Mouse (Mus musculus) intestine, embryonic 16.5 days (tissue): ENCODE measurements around the gene Cdca8. TPM values are rescaled to one million over a fixed set of nuclear protein-coding genes. Genes with fewer than 3 reads are reported as not detected.
A peak's percentile ranks its signal among the peaks of the same experiment; 100 is the strongest.

ENCODE experiments used
- ATAC-seq: fragments of 200-750 bp; cut with Nextera tagmentation; 2 replicates; pipeline ENCODE4 v1.8.0; 2017; ENCODE audit warnings: moderate TSS enrichment, moderate library complexity
- H3K27ac ChIP-seq: fragments of 300-500 bp; sonication (generic); 2 replicates; pipeline ENCODE4 v1.5.1; 2014; ENCODE audit warnings: mild to moderate bottlenecking, low read length
- H3K27me3 ChIP-seq: fragments of 300-500 bp; sonication (generic); replicated peaks from 2 replicates; pipeline ENCODE4 v1.6.1; 2014; ENCODE audit warnings: low read length, control low read depth, mixed read lengths; ENCODE audit not compliant: control insufficient read depth, insufficient read depth
- H3K36me3 ChIP-seq: fragments of 300-500 bp; sonication (generic); 2 replicates; pipeline ENCODE4 v1.6.1; 2014; ENCODE audit warnings: low read length, control low read depth; ENCODE audit not compliant: control insufficient read depth, insufficient read depth
- H3K4me1 ChIP-seq: fragments of 300-500 bp; sonication (generic); 2 replicates; pipeline ENCODE4 v1.6.1; 2014; ENCODE audit warnings: low read length, control low read depth, mixed read lengths; ENCODE audit not compliant: control insufficient read depth, insufficient read depth
- H3K4me2 ChIP-seq: fragments of 300-500 bp; sonication (generic); 2 replicates; pipeline ENCODE4 v1.6.1; 2014; ENCODE audit warnings: low read depth, low read length, control low read depth
- H3K4me3 ChIP-seq: fragments of 300-500 bp; sonication (generic); 2 replicates; pipeline ENCODE4 v1.5.1; 2014; ENCODE audit warnings: mild to moderate bottlenecking, low read length
- H3K9ac ChIP-seq: fragments of 300-500 bp; sonication (generic); 2 replicates; pipeline ENCODE4 v1.6.1; 2014; ENCODE audit warnings: low read depth, low read length
- H3K9me3 ChIP-seq: fragments of 300-500 bp; sonication (generic); 2 replicates; pipeline ENCODE4 v1.6.1; 2016; ENCODE audit warnings: low read length, control low read depth; ENCODE audit not compliant: control insufficient read depth
- WGBS: fragments of 180-500 bp; shearing (Covaris S2); extraction: QIAGEN DNeasy Blood & Tissue Kit; methylation state at CpG from one replicate; pipeline ENCODE4 v1.1.7; 2014; 5-methylcytosine and 5-hydroxymethylcytosine counted together
- polyA plus RNA-seq: library from polyadenylated mRNA; unstranded; fragments of >200 nt; fragmentation: Nextera tagmentation; extraction: Ambion mirVana; gene quantifications from 2 replicates; pipeline ENCODE4 v1.2.1, GENCODE M21; 2015

Cdca8 gene
- polyA plus RNA-seq, 1 experiment from 2014 or later = 126 TPM

GRCm38 (mm10) chr4:124893769-124894168 is 45.3 kb downstream of the Cdca8 start:
- Histone ChIP-seq H3K4me1 (peaks cover 6% of the 10 kb centered on the region), H3K36me3 (no peaks in the 10 kb centered on the region), H3K4me3 (no peak overlapping the region), H3K9ac (no peak overlapping the region), H3K4me2 (no peak overlapping the region), H3K9me3 (no peaks in the 10 kb centered on the region), H3K27me3 (peaks cover 35% of the 10 kb centered on the region), H3K27ac (no peak overlapping the region)
- no peak for ATAC-seq
- 31% methylated on average over 6 of the region's 6 CpGs for WGBS

- H3K36me3 ChIP-seq = no peaks in the 10 kb centered on the region
- no peaks in the 10 kb centered on the region for H3K9me3 ChIP-seq
- peaks cover 39% of the 10 kb centered on the region for H3K27me3 ChIP-seq
- WGBS = 77% methylated on average over 5 of the region's 5 CpGs
- H3K4me3 ChIP-seq = no peak overlapping the region
- no peak for ATAC-seq
- peaks cover 6% of the 10 kb centered on the region for H3K4me1 ChIP-seq
- no peak overlapping the region for H3K9ac ChIP-seq
- H3K4me2 ChIP-seq = no peak overlapping the region
- no peak overlapping the region for H3K27ac ChIP-seq
These were observed 48.3 kb downstream of the Cdca8 start for GRCm38 (mm10) chr4:124890831-124891230.

GRCm38 (mm10) chr4:124889935-124890334 is 49.2 kb downstream of the Cdca8 start:
- H3K9me3 ChIP-seq = no peaks in the 10 kb centered on the region
- no peak overlapping the region for H3K4me2 ChIP-seq
- no peak overlapping the region for H3K4me3 ChIP-seq
- WGBS = 83% methylated on average over 2 of the region's 2 CpGs
- H3K27me3 ChIP-seq = peaks cover 32% of the 10 kb centered on the region
- no peak overlapping the region for H3K9ac ChIP-seq
- H3K4me1 ChIP-seq = peaks cover 6% of the 10 kb centered on the region
- ATAC-seq = no peak
- H3K36me3 ChIP-seq = no peaks in the 10 kb centered on the region
- no peak overlapping the region for H3K27ac ChIP-seq

GRCm38 (mm10) chr4:124888702-124889101 is 50.4 kb downstream of the Cdca8 start:
- no peak overlapping the region for H3K4me3 ChIP-seq
- no peaks in the 10 kb centered on the region for H3K9me3 ChIP-seq
- H3K9ac ChIP-seq = no peak overlapping the region
- H3K4me1 ChIP-seq = no peaks in the 10 kb centered on the region
- no peak overlapping the region for H3K27ac ChIP-seq
- H3K4me2 ChIP-seq = no peak overlapping the region
- no peaks in the 10 kb centered on the region for H3K36me3 ChIP-seq
- no peak for ATAC-seq
- H3K27me3 ChIP-seq = peaks cover 25% of the 10 kb centered on the region
- 69% methylated on average over 7 of the region's 7 CpGs for WGBS

- Histone ChIP-seq H3K9me3 (no peaks in the 10 kb centered on the region), H3K4me1 (peaks cover 5% of the 10 kb centered on the region; the same call in 1 of the 2 replicates), H3K4me3 (no peak overlapping the region), H3K27me3 (peaks cover 43% of the 10 kb centered on the region), H3K4me2 (peak overlapping the region; percentile 50; the same call in 1 of the 2 replicates), H3K27ac (no peak overlapping the region), H3K36me3 (no peaks in the 10 kb centered on the region), H3K9ac (no peak overlapping the region)
- no peak for ATAC-seq
- WGBS = 2% methylated on average over 37 of the region's 37 CpGs
These were observed 56.9 kb downstream of the Cdca8 start for GRCm38 (mm10) chr4:124882151-124882729.

GRCm38 (mm10) chr4:124881341-124881908 is 57.7 kb downstream of the Cdca8 start:
- H3K9ac ChIP-seq = no peak overlapping the region
- H3K27ac ChIP-seq = no peak overlapping the region
- peaks cover 43% of the 10 kb centered on the region for H3K27me3 ChIP-seq
- under 1% methylated on average over 37 of the region's 37 CpGs for WGBS
- peak overlapping the region; percentile 39 for H3K4me3 ChIP-seq
- peaks cover 5% of the 10 kb centered on the region; the same call in 1 of the 2 replicates for H3K4me1 ChIP-seq
- ATAC-seq = peak; percentile 70
- H3K9me3 ChIP-seq = no peaks in the 10 kb centered on the region
- H3K36me3 ChIP-seq = no peaks in the 10 kb centered on the region
- H3K4me2 ChIP-seq = peak overlapping the region; percentile 50

- Histone ChIP-seq H3K27me3 (peaks cover 37% of the 10 kb centered on the region), H3K9ac (no peak within 1 kb of the TSS), H3K4me1 (peaks cover 5% of the 10 kb centered on the region; the same call in 1 of the 2 replicates), H3K4me3 (peak within 1 kb of the TSS; percentile 39), H3K4me2 (peak within 1 kb of the TSS; percentile 50), H3K9me3 (no peaks in the 10 kb centered on the region), H3K36me3 (no peaks in the 10 kb centered on the region), H3K27ac (no peak within 1 kb of the TSS)
- WGBS = 8% methylated on average over 11 of the region's 11 CpGs
- ATAC-seq = no peak
These were observed 58.5 kb downstream of the Cdca8 start, which contains the start of gene Epha10 for GRCm38 (mm10) chr4:124880599-124880998. Gene Epha10 (plus strand): TSS chr4:124880899.

GRCm38 (mm10) chr4:124872719-124873118 is 66.4 kb downstream of the Cdca8 start:
- Histone ChIP-seq H3K4me2 (no peak overlapping the region), H3K9me3 (no peaks in the 10 kb centered on the region), H3K27ac (no peak overlapping the region), H3K4me1 (no peaks in the 10 kb centered on the region), H3K27me3 (no peaks in the 10 kb centered on the region), H3K9ac (no peak overlapping the region), H3K4me3 (no peak overlapping the region), H3K36me3 (no peaks in the 10 kb centered on the region)
- no peak for ATAC-seq
- 93% methylated on average over 1 of the region's 1 CpGs for WGBS
